Mouse (Mus musculus) urinary bladder, postnatal 4 days (tissue): ENCODE results near the gene Irf3.
"Not testable (repeated sequence)": the region's sequence is repeated elsewhere in the genome, so short reads cannot be mapped to it uniquely, and the experiment has no call there.

Experiments
- DNase-seq, 2 experiments: peaks; one replicate each; pipeline ENCODE4 v3.0.0; 2021 to 2022; ENCODE audit warnings: low spot score in 2 of 2

Gene Irf3

DNA sequence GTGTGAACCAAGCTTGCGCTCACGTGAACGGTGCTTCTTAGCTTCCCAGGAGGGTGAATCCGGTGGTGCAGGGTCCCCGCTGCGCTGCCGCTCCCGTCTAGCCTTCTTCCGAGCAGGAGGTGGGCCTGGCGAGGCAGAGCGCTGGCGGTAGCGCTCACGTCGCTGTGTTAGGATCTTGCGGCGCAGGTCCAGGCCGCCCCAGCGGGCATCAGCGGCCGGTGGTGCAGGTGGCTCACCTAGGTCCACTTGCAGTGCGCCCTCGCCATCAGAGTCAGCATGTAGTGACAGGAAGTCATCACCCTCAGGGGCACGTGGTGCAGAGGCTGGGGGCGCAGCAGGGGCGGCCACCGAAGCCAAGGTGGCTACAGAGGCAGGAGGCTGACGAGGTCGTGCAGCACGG is 10.4 kb downstream of the Irf3 start:
- DNase-seq, result no peak

DNA sequence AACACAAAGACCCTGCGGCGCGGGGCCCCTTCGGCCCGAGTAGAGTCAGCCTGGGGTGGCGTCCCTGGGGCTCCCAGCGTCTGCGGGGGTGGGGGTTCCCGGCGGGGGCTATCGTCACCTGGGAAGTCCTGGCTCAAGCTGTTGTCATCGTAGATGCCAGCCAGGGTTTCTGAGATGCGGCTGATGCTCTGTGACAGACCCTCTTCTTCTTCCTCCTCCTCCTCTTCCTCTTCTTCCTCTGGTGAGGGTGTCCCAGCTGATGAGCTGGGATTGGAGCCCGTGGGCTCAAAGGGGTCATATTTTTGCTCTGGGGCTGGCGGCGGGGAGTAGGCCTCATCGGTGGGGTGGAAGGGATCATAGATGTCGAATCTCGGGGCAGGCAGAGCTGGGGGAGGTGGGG is 11.0 kb downstream of the Irf3 start:
- DNase-seq, result no peak

DNA sequence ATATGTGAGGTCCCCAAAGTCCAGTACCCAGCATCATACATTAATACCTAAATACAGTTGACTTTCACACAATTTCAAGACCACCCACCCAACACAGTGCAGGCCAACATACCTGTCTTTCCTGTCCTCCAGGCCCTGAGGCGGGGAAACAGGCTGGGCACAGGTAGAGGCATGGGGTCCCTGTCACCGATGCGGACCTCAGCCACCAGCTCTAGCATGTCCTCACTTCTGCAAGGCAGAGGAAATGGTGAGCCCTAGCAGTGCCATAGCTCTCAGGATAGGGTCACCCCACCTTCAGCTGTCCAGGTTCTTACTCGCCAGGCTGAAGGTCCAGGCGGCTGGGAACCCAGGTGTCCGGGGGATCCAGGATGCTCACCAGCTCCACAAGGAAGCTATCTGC is 14.6 kb downstream of the Irf3 start:
- DNase-seq, result no peak

DNA sequence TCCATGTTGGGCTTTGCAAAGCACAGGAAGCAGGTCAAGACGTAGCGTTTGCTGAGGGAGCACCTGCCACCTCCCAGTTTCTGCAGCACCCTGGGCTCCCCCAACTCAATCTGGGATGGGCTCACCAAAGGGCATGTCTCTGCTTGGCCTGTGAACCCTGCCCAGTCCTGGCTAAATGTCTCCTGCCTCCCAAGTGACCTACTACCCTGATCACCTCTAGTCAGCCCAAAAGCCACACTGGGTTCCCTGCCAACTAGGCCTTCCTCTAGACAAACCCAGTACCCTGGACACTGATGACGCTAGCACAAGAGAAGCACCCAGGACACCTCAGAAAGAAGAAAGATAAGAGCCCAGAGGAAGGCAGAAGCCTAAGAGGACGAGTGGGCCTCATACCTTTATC is 15.4 kb downstream of the Irf3 start:
- DNase-seq, result no peak

DNA sequence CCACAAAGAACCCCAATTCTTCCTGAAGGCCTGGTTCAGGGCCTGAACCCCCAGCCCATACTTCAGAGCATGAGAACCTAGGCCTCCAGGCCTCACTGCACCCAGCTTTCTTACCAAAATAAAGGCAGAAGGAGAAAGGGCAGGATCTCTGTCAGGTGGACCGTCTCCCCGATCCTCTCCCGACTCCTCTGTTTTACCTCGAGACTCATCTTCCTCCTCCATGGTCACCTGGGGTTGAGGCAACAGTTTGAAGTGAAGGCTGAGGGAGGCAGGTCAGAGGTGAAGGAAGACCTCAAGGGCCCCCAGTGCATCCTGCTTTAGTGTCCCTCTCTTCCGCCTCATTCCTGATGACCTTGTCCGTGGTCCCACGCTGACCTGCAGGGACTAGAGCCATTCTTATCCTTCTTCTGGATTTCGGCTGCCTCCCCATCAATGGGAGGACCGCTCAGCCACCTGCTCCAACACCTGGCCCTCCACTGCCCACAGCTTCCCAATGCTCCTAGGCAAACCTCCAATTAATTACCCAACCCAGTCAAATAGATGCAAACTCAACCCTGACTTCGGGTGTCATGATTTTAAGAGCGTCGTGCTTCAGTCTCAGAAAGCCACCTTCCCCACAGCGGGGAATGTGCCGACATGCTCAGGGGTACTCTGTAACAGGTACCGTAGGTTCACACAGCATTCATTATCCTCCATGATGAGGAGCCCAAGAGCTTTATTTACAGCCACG is 16.1 kb downstream of the Irf3 start:
- no peak for DNase-seq

DNA sequence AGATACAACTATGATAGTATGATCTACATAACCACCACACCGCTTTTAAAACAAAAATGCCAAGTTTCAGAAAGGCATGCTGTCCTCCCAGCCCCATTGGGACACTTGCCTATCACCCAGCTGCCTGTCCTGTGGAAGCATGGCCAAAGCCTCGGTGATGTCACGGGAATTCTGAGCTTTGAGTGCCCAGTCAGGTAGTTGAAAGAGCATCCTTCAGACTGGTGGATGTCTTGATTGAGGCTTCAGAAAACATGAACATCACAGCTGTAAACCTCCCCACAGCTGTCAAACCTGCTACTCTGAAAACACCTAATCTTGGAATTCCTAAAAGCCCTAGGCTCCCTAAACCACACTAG is 16.6 kb downstream of the Irf3 start:
- DNase-seq, result no peak

DNA sequence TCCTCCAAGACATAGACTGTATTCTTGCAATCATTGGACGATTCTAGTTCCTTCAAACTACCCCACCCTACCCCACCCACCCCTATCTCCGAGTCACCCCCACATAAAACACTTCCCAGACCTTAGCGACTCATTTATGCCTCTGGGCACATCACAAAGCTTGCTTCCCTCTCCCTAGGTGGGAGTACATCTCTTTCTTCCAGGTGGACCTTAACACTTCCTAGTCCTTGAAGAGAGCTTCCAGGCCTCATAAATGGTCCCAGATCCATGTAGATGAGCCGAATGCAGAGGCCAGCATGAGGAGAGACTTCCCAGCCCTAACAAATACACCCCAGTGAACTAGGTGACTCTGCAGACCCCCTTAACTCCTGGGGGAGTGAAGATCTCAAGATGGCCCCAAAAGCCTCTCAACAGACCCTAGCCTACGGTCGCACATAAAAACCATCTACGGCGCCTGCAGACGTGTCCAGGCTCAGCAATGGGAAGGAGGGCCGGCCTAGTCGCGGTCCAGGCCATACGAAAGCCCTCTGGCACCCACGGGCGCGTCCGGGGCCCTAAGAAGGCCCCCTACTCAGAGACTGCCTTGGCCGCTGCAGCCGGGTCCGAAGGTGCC is 18.0 kb downstream of the Irf3 start:
- DNase-seq, result no peak

DNA sequence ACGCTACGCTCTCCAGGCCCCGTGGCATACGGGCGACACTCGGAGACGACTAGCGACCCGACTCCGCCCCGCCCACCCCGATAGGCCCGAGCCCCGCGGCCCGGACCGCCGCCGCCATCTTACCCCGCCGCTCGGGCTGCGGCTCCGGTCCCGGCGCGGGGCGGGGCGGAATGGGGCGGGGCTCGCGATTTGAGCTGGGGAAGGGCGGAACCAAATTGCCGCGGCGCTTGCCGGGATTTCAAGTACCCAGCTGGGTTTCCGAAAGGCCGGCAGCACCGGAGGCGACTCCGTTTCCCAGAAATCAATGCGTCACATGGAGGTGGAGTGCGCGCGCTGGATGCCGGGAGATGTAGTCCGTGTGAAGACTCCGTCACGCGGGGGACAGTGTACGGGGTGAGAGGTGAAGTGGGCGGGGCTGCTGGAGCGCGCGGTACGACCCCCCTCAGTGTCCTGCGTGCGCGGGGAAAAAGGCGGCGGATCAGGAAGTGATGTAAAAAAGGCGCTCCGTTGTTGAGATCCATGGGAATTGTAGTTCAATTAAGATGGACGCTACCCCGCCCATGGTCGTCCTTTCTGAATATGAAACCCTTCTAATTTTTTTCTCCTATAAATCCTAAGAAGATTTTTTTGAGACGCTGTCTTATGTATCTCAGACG is 18.6 kb downstream of the Irf3 start, which contains the start of gene Scaf1:
Scaf1 (minus strand) TSS at position 407 of the 656 bp plus-strand sequence.
- peak; percentile 99 to 100 for DNase-seq

DNA sequence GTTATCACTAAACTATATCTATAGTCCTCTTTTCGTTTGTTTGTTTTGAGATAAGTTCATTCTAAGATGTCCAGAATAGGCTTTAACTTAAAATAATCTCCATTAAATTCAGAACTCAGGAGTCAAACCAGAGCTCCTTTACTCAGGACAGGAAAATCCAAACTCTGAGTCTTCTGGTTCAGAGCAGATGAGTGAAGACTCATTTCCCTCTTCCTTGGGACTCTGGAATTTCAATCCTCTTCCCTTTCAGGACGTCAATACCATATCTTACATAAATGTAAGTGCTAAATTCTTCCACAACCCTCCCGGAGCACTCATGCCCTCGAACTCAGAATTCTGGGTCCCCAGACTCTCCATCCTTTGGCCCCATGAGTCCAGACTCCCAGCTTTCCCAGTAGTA is 19.3 kb downstream of the Irf3 start:
- DNase-seq, result no peak

DNA sequence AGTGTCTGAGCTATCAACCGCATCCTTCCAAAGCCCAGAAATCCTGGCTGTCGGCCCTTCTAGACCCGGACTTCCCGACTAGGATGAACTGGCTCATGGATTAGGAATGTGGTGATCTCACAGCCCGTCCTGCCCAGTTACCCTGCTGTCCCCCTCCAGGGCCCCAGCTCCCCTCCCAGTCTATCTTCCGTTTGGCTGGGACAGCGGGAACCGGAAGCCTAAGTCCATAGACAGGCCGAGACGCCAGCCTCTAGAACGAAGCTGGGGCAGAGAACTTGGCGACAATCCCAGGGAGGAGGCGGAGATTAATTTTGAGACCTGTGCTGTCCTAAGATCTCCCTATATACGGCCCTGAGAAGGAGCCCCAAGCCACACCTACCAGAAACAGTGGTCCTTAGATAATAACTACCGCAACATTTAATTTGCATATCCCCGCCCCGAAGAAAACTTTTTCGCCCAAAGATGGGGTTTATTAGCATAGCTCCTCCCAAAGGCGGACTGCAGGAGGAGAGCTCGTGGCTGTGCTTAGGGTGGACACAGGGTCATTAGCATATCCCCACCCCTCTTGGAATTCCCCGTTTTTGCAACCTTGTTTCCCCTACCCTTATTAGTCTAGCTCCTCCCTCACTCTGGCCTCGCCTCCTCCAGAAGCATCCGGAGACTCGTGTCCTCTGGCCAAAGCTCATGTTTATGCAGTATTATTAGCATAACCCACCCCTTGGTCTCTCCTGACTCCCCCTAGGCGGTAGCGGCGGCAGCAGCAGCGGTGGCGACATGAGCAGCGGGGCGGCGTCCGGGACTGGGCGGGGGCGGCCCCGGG is 20.0 kb downstream of the Irf3 start, which contains the start of gene Rras:
Rras (plus strand) TSS at position 720 of the 820 bp plus-strand sequence.
- peak; percentile 92 to 94 for DNase-seq

DNA sequence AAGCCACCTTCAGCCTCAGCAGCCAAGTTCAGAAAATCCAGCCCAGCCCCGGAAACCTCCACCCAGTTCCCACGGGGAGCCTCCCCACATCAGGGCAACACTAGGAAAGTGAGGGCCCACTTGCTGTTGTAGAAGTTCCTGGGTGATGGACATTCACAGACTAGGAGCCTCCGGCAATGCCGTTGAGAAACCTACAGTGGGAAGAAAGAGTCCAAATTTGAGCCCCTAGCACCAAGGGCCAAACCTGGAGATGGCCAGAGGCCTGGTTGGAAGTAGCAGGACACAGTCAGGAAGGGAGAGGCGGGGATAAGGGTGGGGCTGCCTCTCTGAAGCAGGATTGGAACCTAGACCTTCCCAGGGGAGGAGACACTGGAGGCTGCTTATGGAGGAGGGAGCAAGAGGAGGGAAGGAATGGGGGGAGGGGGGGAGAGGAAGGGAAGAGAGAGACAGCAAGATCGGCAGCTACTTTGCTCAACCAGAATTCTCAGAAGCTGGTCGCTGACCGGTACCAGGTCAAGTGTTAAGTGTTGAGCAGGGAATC is 21.7 kb downstream of the Irf3 start:
- DNase-seq, result peak in 1 of 2 experiments; percentile 61

DNA sequence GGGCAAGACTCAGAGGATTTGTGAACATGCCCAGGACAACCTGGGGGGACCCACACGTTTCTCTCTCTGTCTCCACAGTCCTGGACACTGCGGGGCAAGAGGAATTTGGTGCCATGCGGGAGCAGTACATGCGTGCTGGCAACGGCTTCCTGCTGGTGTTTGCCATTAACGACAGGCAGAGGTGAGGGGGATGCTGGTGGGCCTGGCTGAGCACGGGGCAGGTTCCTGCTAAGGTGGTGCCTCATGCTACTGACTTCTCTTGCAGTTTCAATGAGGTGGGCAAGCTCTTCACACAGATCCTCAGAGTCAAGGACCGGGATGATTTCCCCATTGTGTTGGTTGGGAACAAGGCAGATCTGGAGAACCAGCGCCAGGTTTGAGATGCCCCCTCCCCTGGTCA is 22.8 kb downstream of the Irf3 start:
- no peak for DNase-seq

DNA sequence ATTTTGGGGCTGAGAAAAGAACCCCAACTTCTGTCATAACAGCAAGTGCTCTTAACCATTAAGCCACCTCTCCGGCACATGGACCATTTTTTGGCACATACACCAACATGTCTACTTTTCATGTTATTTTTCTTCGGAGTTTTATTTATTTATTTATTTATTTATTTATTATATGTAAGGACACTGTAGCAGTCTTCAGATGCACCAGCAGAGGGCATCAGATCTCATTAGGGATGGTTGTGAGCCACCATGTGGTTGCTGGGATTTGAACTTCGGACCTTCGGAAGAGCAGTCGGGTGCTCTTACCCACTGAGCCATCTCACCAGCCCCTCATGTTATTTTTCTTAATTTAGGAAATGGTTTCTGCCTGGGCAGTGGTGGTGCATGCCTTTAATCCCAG is 26.3 kb downstream of the Irf3 start:
- not testable (repeated sequence) for DNase-seq

DNA sequence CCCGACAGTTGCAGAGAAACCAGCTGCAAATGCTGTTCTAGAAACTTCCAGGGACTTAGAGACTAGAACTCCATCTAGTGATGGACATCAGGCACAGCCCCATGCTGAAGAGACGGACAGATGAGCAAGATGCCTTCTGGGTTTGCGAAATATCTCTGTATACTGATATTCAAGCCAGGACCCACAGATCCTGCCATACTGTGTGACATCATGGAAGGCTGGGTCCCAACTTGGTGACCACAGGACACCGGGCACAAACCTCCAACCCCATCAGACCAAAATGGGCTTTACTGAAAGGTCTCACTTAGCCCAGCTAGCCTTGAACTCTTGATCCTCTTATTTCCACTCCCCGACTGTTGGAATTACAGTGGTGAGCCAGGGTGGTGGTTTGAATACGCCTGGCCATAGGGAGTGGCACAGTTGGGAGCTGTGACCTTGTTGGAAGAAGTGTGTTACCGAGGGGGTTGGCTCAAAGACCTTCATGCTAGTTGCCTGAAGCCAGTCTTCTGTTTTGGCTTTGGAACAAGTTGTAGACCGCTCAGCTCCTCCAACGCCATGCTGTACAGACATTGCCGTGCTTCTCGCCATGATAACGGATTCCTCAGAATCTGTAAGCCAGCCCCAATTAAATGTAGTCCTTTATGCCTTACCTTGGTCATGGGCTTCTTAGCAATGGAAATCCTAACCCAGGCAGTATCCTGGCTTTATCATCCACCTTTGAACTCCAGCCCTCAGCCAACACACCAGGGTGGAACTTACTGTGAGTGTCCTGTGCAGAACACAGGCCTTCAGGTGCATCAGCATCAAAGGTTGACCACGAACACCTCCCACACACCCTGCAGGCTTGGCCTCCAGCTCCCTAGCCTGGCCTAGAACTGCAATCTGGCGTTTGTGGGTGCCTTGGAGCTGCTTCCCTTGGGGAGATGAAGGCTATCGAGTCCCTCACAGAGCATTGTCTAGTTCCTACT is 27.1 kb downstream of the Irf3 start:
- no peak for DNase-seq

DNA sequence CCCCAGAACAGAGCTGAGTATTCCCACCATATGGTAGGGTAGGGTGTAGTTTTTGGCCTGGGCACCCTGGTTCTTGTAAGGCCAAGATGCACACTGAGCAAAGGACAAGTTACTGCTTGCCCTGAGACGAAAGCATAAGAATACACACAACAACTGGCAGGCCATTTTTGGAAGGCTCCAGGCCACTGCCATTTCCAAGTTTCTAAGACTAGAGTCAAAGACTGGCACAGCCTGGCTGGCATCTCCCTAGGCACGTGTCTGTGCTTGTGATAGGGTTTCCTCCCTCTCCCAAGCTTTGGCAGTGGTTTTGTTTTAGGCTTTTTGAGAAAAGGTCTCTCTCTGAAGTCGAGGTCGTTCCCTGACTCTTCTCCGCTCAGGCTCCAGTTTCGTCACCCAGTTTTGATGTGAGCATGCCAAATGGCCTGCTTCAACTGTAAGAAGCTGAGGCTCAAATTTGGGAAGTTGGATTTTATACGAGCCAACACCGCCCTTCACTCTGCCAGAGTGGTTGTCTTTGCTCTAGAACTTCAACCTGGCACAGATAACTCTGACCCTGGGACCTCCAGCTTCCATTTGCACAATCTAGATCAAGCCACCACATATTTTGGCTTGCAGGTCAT is 28.3 kb downstream of the Irf3 start:
- DNase-seq, result no peak

DNA sequence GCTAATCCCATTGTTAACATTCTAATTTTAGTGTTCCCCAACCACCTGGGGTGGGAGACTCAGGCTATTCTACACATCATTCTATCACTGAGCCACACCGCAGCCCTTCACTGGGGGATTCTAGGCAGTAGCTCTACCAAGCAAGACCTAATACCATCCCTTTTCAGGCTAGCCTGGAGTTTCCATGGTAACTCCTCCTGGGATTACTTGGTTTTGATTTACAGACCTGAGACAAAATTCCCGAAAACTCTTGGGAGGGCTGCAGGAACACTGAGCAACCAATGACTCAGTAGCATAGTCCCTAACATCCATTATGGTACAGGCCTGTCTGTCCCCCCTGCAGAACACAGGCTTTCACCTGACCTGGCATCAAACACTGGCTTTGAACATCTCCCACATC is 28.8 kb downstream of the Irf3 start:
- no peak for DNase-seq

DNA sequence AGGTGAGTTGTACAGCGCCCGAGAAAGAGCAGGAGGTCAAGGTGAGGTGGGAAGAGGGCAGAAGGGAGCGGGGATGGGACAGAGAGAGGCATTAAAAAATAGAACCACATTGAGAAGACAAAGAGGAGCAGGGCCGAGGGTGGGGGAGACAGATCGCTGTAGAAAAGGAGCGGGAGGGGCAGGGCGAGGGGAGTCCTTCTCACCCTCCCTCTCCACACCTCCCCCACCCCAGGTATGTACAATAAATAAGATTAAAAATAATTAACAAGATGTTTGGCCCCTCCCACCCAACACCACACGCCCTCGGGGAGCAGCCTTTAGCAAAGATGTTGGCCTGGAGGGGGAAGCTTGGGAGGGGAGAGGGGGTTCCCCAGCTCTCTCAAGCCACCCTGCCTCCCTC is 30.3 kb downstream of the Irf3 start:
- DNase-seq, result no peak

DNA sequence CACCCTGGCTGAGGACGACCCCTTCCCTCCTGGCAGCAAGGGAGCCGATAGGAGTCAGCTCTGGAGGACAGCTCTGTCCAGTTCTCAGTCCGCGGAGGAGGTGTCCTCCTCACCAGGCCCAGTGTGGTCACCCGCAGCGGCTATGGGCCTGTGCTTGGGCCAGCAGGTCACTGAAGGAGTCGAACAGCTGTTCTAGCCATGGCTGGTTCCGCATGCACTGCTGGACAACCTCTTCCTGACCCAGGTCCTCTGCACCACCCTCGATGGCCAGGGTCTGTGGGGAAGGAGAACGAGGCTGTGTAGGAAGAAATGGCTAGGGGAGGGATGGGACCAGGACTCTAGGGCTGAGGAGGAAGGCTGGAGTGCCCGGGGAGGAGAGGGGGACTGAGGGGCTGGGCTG is 30.9 kb downstream of the Irf3 start:
- DNase-seq, result no peak

DNA sequence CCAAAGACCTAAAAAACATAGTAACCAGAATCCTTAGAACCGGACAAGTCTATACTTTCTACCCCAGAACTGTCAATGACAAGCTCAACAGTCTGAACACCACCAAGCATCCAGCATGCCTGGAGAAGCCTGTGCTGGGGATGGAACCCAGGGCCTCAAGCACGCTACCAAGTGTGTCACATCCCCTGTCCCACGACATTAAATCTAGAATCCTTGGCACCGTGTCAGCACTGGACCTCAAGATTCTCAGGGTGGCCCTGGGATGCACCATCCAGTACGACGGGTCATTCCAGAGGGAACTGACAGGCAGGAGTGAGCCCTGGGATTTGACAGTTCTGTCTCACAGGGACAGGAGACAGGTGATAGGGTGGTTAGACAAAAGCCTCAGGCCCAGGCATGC is 32.5 kb downstream of the Irf3 start:
- DNase-seq, result no peak

DNA sequence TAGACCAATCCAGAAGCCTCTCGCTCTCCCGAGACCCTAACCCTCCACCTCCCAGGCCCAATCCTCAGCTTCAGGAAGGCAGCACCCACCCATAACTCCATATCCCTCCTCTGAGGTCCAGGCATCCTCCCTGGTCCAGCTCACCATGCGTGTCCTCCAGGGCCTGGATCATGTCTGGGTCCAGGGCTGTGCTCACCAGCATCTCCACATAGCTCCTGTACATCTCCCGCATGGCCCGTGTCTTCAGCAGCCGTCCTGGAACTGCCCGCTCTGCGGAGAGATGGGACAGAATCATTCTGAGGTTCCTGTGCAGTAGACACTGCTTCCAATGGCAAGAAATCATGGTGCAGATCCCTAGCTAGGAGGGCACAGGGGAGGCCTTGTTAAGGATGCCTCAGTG is 33.4 kb downstream of the Irf3 start:
- DNase-seq, result no peak
